Mouse (Mus musculus) midbrain, embryonic 16.5 days (tissue): ENCODE measurements around the gene Mars2. TPM values are rescaled to one million over a fixed set of nuclear protein-coding genes. Genes with fewer than 3 reads are reported as not detected.

ENCODE experiments used
- ATAC-seq: fragments of 200-750 bp; cut with Nextera tagmentation; 2 replicates; pipeline ENCODE4 v1.8.0; 2017; ENCODE audit warnings: moderate TSS enrichment
- H3K27ac ChIP-seq: fragments of 300-500 bp; sonication (generic); 2 replicates; pipeline ENCODE4 v1.5.1; 2014; ENCODE audit warnings: mild to moderate bottlenecking, low read length, mixed read lengths
- H3K27me3 ChIP-seq: fragments of 300-500 bp; sonication (generic); 2 replicates; pipeline ENCODE4 v1.6.1; 2014; ENCODE audit warnings: low read depth, low read length, mixed read lengths; ENCODE audit not compliant: control insufficient read depth, insufficient read depth
- H3K36me3 ChIP-seq: fragments of 300-500 bp; sonication (generic); 2 replicates; pipeline ENCODE4 v1.6.1; 2014; ENCODE audit warnings: mild to moderate bottlenecking, low read length, moderate library complexity, mixed read lengths; ENCODE audit not compliant: control insufficient read depth, insufficient read depth
- H3K4me1 ChIP-seq: fragments of 300-500 bp; sonication (generic); 2 replicates; pipeline ENCODE4 v1.6.1; 2014; ENCODE audit warnings: mild to moderate bottlenecking, low read length, mixed read lengths; ENCODE audit not compliant: control insufficient read depth, insufficient read depth
- H3K4me2 ChIP-seq: fragments of 300-500 bp; sonication (generic); 2 replicates; pipeline ENCODE4 v1.6.1; 2014; ENCODE audit warnings: mild to moderate bottlenecking, low read length, mixed read lengths
- H3K4me3 ChIP-seq: fragments of 300-500 bp; sonication (generic); 2 replicates; pipeline ENCODE4 v1.5.1; 2014; ENCODE audit warnings: low read depth, mild to moderate bottlenecking, low read length, moderate library complexity, mixed read lengths
- H3K9ac ChIP-seq: fragments of 300-500 bp; sonication (generic); 2 replicates; pipeline ENCODE4 v1.6.1; 2014; ENCODE audit warnings: low read depth, low read length, mixed read lengths
- H3K9me3 ChIP-seq: fragments of 300-500 bp; sonication (generic); replicated peaks from 2 replicates; pipeline ENCODE4 v1.6.1; 2014; ENCODE audit warnings: mild to moderate bottlenecking, low read length, mixed read lengths; ENCODE audit not compliant: control insufficient read depth, poor library complexity, severe bottlenecking
- WGBS: fragments of 180-500 bp; shearing (Covaris S2); extraction: QIAGEN DNeasy Blood & Tissue Kit; methylation state at CpG from one replicate; pipeline ENCODE4 v1.1.7; 2014; 5-methylcytosine and 5-hydroxymethylcytosine counted together
- polyA plus RNA-seq: library from polyadenylated mRNA; unstranded; fragments of >200 nt; fragmentation: Nextera tagmentation; extraction: Ambion mirVana; gene quantifications from 2 replicates; pipeline ENCODE4 v1.2.1, GENCODE M21; 2015

Mars2 gene
- polyA plus RNA-seq, 1 experiment from 2014 or later: 3.7 TPM

GRCm38 (mm10) chr1:55279081-55279480, 42.1 kb downstream of the Mars2 start:
- WGBS: 71% methylated on average over 9 of the region's 9 CpGs
- no peaks in the 10 kb centered on the region for H3K27me3 ChIP-seq
- H3K9ac ChIP-seq: no peak overlapping the region
- H3K4me1 ChIP-seq: no peaks in the 10 kb centered on the region
- no peak overlapping the region for H3K4me3 ChIP-seq
- no peak for ATAC-seq
- H3K9me3 ChIP-seq: no peaks in the 10 kb centered on the region
- no peak overlapping the region for H3K27ac ChIP-seq
- no peaks in the 10 kb centered on the region for H3K36me3 ChIP-seq
- no peak overlapping the region for H3K4me2 ChIP-seq

Other genes starting within 250 kb of the Mars2 start
- 297 and 327 TPM in 2 replicates for gene Sf3b1, start 209.7 kb upstream of the Mars2 start, polyA plus RNA-seq
- 29.9 and 34.4 TPM in 2 replicates for gene Coq10b, start 184.4 kb upstream of the Mars2 start, polyA plus RNA-seq
- gene Hspe1, start 149.0 kb upstream of the Mars2 start, polyA plus RNA-seq: 224 and 238 TPM in 2 replicates
- gene Hspd1, start 148.9 kb upstream of the Mars2 start, polyA plus RNA-seq: 255 and 276 TPM in 2 replicates
- gene Mob4, start 105.9 kb upstream of the Mars2 start, polyA plus RNA-seq: 171 and 194 TPM in 2 replicates
- gene Rftn2, start 10.4 kb upstream of the Mars2 start, polyA plus RNA-seq: 7.9 and 10.6 TPM in 2 replicates
- gene Boll, start 126.3 kb downstream of the Mars2 start, polyA plus RNA-seq: 0.53 TPM in 1 of 2 replicates, not detected in the other
- 4.1 and 4.4 TPM in 2 replicates for gene Plcl1, start 168.7 kb downstream of the Mars2 start, polyA plus RNA-seq